Mouse (Mus musculus): ENCODE data around the gene Dnajc17.
A peak's percentile ranks its signal among the peaks of the same experiment; 100 is the strongest.

- TF ChIP-seq CTCF (IDR thresholded peaks at IDR 0.05) (peak; percentile 57), POLR2A (IDR thresholded peaks at IDR 0.05; ENCODE audit: insufficient read depth, low read depth, low read length) (no peak), EP300 (IDR thresholded peaks at IDR 0.05; ENCODE audit: insufficient read depth, low read depth, low read length) (no peak)
Observed at GRCm38 (mm10) chr2:119145199-119145598, 63.4 kb downstream of the Dnajc17 start.
